Mouse (Mus musculus) brain, embryonic 14.5 days (tissue): ENCODE measurements around the gene BC030867.

Experiments
- CTCF ChIP-seq: fragments of 200-500 bp; IDR thresholded peaks from 2 replicates; pipeline ENCODE4 v1.5.1; 2012; ENCODE audit warnings: inconsistent platforms, mild to moderate bottlenecking, moderate library complexity, borderline replicate concordance; ENCODE audit not compliant: insufficient read depth, insufficient read length; ENCODE audit errors: extremely low read depth
- POLR2A ChIP-seq: fragments of 200-500 bp; IDR thresholded peaks from 2 replicates; pipeline ENCODE4 v1.6.1; 2012; ENCODE audit warnings: mild to moderate bottlenecking, inconsistent platforms, borderline replicate concordance; ENCODE audit not compliant: poor library complexity, insufficient read depth, insufficient read length, severe bottlenecking; ENCODE audit errors: extremely low read depth

DNA sequence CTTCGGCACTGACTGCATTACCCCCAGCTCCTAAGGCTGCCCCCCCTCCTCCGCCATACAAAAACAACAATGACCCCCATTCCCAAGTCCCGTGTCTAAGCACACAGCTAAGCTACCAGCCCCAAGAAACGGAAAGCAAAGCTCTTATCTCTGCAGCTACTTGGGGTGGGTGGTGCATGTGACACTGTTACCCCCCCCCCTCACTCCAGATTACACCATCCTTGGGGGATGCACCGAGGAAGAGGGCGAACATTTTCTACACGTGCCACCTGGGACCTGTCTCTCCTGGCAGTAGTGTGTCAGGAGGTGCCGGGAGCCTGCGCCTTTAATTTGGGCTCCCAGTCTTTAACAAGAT is 20.5 kb upstream of the BC030867 start:
- TF ChIP-seq CTCF (no peak), POLR2A (no peak)
